Mouse (Mus musculus) ES-E14 (cell line): Measurements from ENCODE around the gene Smagp.
"Not testable (repeated sequence)": the region's sequence is repeated elsewhere in the genome, so short reads cannot be mapped to it uniquely, and the experiment has no call there.

Experiments used
- CHD2 ChIP-seq: IDR thresholded peaks from 2 replicates; pipeline ENCODE4 v1.6.1; 2014; ENCODE audit warnings: mild to moderate bottlenecking, low read depth, low read length, inconsistent platforms
- MAFK ChIP-seq: IDR thresholded peaks from 2 replicates; pipeline ENCODE4 v1.6.1; 2014; ENCODE audit warnings: mild to moderate bottlenecking, low read depth, low read length, inconsistent platforms; ENCODE audit not compliant: insufficient read depth
- ZNF384 ChIP-seq: IDR thresholded peaks from 2 replicates; pipeline ENCODE4 v1.6.1; 2012; ENCODE audit warnings: low read depth, low read length, inconsistent platforms

GRCm38 (mm10) chr15:100606677-100607076, 30.1 kb downstream of the Smagp start:
- TF ChIP-seq CHD2, MAFK, ZNF384: not testable (repeated sequence)
